Mouse (Mus musculus) B cell, adult 62 days (primary cell): ENCODE data around the gene Gucy2e. TPM values are rescaled to one million over a fixed set of nuclear protein-coding genes. Genes with fewer than 3 reads are reported as not detected.

Source experiments
- total RNA-seq: library from RNA; stranded (reverse); gene quantifications from 4 replicates; pipeline ENCODE4 v1.2.4, GENCODE M21; 2023

The Gucy2e gene
- not detected in 4 replicates for total RNA-seq

DNA sequence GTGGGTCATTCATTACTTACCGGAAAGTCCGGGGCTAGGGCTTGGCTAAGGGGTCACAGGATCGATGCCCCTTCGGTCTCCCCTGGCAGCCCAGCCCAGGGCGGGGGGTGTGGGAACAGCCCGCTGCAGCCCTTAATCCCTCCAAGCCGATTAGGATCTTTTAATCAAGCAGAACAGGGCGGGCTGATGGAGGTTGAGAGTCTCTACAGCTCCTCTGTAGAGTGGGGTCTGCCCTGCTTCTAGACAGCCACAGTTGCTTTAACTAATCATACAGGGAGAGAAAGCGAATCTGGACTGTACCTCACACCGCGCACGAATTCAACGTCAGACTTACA lies at the start of gene Gucy2e:
TSS of gene Gucy2e (minus strand) at position 111 of the 335 bp plus-strand sequence.

DNA sequence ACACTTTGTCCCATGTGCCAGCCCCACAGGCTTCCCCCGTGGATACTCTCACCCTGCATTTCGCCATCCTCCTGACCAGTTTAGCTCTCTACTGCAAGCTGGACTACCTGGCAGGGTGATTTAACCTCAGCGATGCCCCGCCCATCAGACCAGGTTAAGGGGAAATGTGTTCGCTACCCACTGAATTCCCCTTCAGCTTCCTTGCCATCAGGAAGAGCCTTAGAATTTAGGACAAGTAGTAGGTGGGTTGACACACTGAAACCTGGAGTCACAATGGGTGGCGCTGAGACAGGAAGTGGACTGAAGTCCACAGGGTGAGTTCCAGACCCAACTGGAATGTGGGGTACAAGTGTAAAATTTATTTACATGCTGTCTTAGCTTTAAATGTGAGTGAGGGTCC lies 39.1 kb downstream of the Gucy2e start, which contains the start of gene Alox8:
TSS of gene Alox8 (minus strand) at position 101 of the 400 bp plus-strand sequence.

Other genes with a start within 250 kb of the Gucy2e start
- 25.7 to 31.7 TPM (median 28.4 TPM) in 4 replicates for gene Pfas, start 228.6 kb downstream of the Gucy2e start, total RNA-seq
- gene Ctc1, start 221.1 kb downstream of the Gucy2e start, total RNA-seq = 26.3 to 45.3 TPM (median 38.3 TPM) in 4 replicates
- gene Aurkb, start 191.4 kb downstream of the Gucy2e start, total RNA-seq = 5.3 to 6.2 TPM (median 5.8 TPM) in 4 replicates
- 18.1 to 20.5 TPM (median 19.0 TPM) in 4 replicates for gene Borcs6, start 177.3 kb downstream of the Gucy2e start, total RNA-seq
- 1.2 to 6.0 TPM (median 4.0 TPM) in 4 replicates for gene Tmem107, start 166.2 kb downstream of the Gucy2e start, total RNA-seq
- gene Vamp2, start 148.5 kb downstream of the Gucy2e start, total RNA-seq = 445 to 472 TPM (median 459 TPM) in 4 replicates
- gene Per1, start 141.8 kb downstream of the Gucy2e start, total RNA-seq = 846 to 879 TPM (median 871 TPM) in 4 replicates
- 0.42 TPM in 1 of 4 replicates, not detected in the others for gene Hes7, start 116.6 kb downstream of the Gucy2e start, total RNA-seq
- gene 9130213A22Rik, start 114.4 kb downstream of the Gucy2e start, total RNA-seq = not detected in 4 replicates
- 1.5 to 3.1 TPM (median 2.2 TPM) in 4 replicates for gene Aloxe3, start 111.1 kb downstream of the Gucy2e start, total RNA-seq
- not detected in 4 replicates for gene Alox12b, start 80.0 kb downstream of the Gucy2e start, total RNA-seq
- not detected in 4 replicates for gene Alox8, start 39.2 kb downstream of the Gucy2e start, total RNA-seq
- 26.8 to 32.9 TPM (median 27.4 TPM) in 4 replicates for gene Cntrob, start 86.7 kb upstream of the Gucy2e start, total RNA-seq
- 30.7 to 42.7 TPM (median 37.7 TPM) in 4 replicates for gene Trappc1, start 86.9 kb upstream of the Gucy2e start, total RNA-seq
- 2.2 to 4.6 TPM (median 3.0 TPM) in 4 replicates for gene Kcnab3, start 89.2 kb upstream of the Gucy2e start, total RNA-seq
- gene Rnf227, start 103.4 kb upstream of the Gucy2e start, total RNA-seq = 2.4 to 4.6 TPM (median 3.1 TPM) in 4 replicates
- 335 to 369 TPM (median 343 TPM) in 4 replicates for gene Chd3, start 132.4 kb upstream of the Gucy2e start, total RNA-seq
- gene Naa38, start 158.5 kb upstream of the Gucy2e start, total RNA-seq = 34.9 to 49.9 TPM (median 39.5 TPM) in 4 replicates
- 40.5 to 48.7 TPM (median 44.6 TPM) in 4 replicates for gene Cyb5d1, start 158.6 kb upstream of the Gucy2e start, total RNA-seq
- gene Tmem88, start 161.2 kb upstream of the Gucy2e start, total RNA-seq = 11.6 to 18.4 TPM (median 15.3 TPM) in 4 replicates
- 404 to 430 TPM (median 420 TPM) in 4 replicates for gene Kdm6b, start 176.6 kb upstream of the Gucy2e start, total RNA-seq